Mouse (Mus musculus) thymus, adult 2 months (tissue): Measurements from ENCODE around the gene Ttc25.

Experiments used
- CTCF ChIP-seq: fragments of 200-500 bp; IDR thresholded peaks from 2 replicates; pipeline ENCODE4 v1.5.1; 2012; ENCODE audit warnings: mild to moderate bottlenecking, control low read depth, low read length, moderate library complexity, borderline replicate concordance; ENCODE audit not compliant: control insufficient read depth, poor library complexity, insufficient read depth; ENCODE audit errors: extremely low read depth
- POLR2A ChIP-seq: fragments of 200-500 bp; IDR thresholded peaks from 2 replicates; pipeline ENCODE4 v1.6.1; 2012; ENCODE audit warnings: mild to moderate bottlenecking, low read length, control low read depth, moderate library complexity; ENCODE audit not compliant: control insufficient read depth, poor library complexity, insufficient read depth; ENCODE audit errors: extremely low read depth

- no peak for TF ChIP-seq CTCF
- TF ChIP-seq POLR2A, result no peak
These were observed 28.8 kb downstream of the Ttc25 start for GRCm38 (mm10) chr11:100574188-100574587.
